Mouse (Mus musculus): ENCODE measurements at regions not wholly inside any gene's neighbourhood (a gene's known extent, or its start where the extent isn't known, plus 50 kb on each side); places are given as distances from the start of the nearest gene placed in this dataset.
"Not testable (repeated sequence)": the region's sequence is repeated elsewhere in the genome, so short reads cannot be mapped to it uniquely, and the experiment has no call there.

- Histone ChIP-seq H3K4me3 (ENCODE audit: control insufficient read depth in 1 of 2, insufficient read depth in 1 of 2, low read depth in 1 of 2, low read length in 2 of 2) (no peak overlapping the region), H3K4me1 (ENCODE audit: control insufficient read depth in 2 of 2, insufficient read depth in 2 of 2, low read length in 2 of 2) (no peaks in the 10 kb centered on the region), H3K36me3 (ENCODE audit: control insufficient read depth, insufficient read depth, low read length) (no peaks in the 10 kb centered on the region), H3K4me2 (ENCODE audit: low read length) (no peak overlapping the region), H3K27me3 (ENCODE audit: control insufficient read depth, insufficient read depth, low read length) (no peaks in the 10 kb centered on the region), H3K27ac (replicated peaks in 1 of 2; ENCODE audit: control insufficient read depth in 1 of 2, insufficient read depth in 1 of 2, low read depth in 2 of 2, low read length in 2 of 2) (no peak overlapping the region), H3K9ac (ENCODE audit: low read length) (no peak overlapping the region), H3K9me3 (ENCODE audit: control insufficient read depth, low read length) (no peaks in the 10 kb centered on the region)
- no peak for ATAC-seq (ENCODE audit: insufficient number of reproducible peaks, insufficient read depth, low FRiP score, low read depth)
- 58% methylated on average over 2 of the region's 2 CpGs for WGBS
Observed at GRCm38 (mm10) chr15:32749971-32750370, 505.4 kb downstream of the Sema5a start.

DNA sequence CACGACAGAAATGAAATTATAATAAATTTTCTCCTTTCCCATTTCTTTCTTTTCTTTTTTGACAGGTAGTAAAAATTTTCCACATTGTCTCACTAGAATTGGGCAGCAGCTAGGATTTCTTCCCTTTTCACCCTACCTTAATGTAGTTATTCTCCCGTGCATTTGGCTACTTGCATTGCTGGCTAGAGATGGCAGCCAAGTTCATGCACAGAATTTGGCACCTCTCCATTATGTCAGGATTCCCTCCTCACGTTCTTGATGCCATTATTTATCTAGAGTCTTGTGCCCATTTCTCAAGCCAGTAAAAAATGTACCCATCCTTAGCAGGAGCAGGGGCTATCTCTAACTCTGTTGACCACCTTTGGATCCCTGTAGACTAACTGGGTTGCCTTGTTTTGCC is 507.4 kb downstream of the Sema5a start:
- Histone ChIP-seq H3K9ac (ENCODE audit: low read length) (no peak overlapping the region), H3K27ac (replicated peaks in 1 of 2; ENCODE audit: control insufficient read depth in 1 of 2, insufficient read depth in 1 of 2, low read depth in 2 of 2, low read length in 2 of 2) (no peak overlapping the region), H3K4me2 (ENCODE audit: low read length) (no peak overlapping the region), H3K4me1 (ENCODE audit: control insufficient read depth in 2 of 2, insufficient read depth in 2 of 2, low read length in 2 of 2) (no peaks in the 10 kb centered on the region), H3K27me3 (ENCODE audit: control insufficient read depth, insufficient read depth, low read length) (no peaks in the 10 kb centered on the region), H3K9me3 (ENCODE audit: control insufficient read depth, low read length) (no peaks in the 10 kb centered on the region), H3K36me3 (ENCODE audit: control insufficient read depth, insufficient read depth, low read length) (no peaks in the 10 kb centered on the region), H3K4me3 (ENCODE audit: control insufficient read depth in 1 of 2, insufficient read depth in 1 of 2, low read depth in 1 of 2, low read length in 2 of 2) (no peak overlapping the region)
- 46% methylated on average over 3 of the region's 3 CpGs for WGBS
- ATAC-seq (ENCODE audit: insufficient number of reproducible peaks, insufficient read depth, low FRiP score, low read depth) = no peak

DNA sequence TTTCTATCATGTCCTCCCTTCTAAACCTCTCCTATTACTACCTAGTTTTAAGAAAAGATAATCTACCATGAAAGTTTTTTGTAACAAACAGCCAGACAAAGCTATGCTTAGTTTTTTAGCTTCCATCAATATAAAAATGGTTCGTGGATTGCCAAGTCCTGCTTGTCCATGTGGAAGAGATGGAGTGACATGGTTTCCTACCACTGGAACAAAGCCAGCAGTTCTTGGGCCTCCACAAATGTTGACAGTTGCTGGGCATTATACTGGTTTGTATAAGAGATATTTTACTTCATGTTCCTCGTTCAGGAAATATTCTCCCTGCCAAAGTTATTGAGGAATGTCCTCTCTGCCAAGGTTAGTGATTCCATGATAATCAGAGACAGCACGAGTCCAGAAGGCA is 515.5 kb downstream of the Sema5a start:
- no peak for ATAC-seq (ENCODE audit: insufficient number of reproducible peaks, insufficient read depth, low FRiP score, low read depth)
- H3K4me2 ChIP-seq (ENCODE audit: low read length) = no peak overlapping the region
- H3K36me3 ChIP-seq (ENCODE audit: control insufficient read depth, insufficient read depth, low read length) = no peaks in the 10 kb centered on the region
- no peak overlapping the region for H3K9ac ChIP-seq (ENCODE audit: low read length)
- H3K27me3 ChIP-seq (ENCODE audit: control insufficient read depth, insufficient read depth, low read length) = no peaks in the 10 kb centered on the region
- no peak overlapping the region for H3K27ac ChIP-seq (replicated peaks in 1 of 2; ENCODE audit: control insufficient read depth in 1 of 2, insufficient read depth in 1 of 2, low read depth in 2 of 2, low read length in 2 of 2)
- H3K9me3 ChIP-seq (ENCODE audit: control insufficient read depth, low read length) = no peaks in the 10 kb centered on the region
- H3K4me3 ChIP-seq (ENCODE audit: control insufficient read depth in 1 of 2, insufficient read depth in 1 of 2, low read depth in 1 of 2, low read length in 2 of 2) = no peak overlapping the region
- H3K4me1 ChIP-seq (ENCODE audit: control insufficient read depth in 2 of 2, insufficient read depth in 2 of 2, low read length in 2 of 2) = no peaks in the 10 kb centered on the region
- 49% methylated on average over 3 of the region's 3 CpGs for WGBS

- Histone ChIP-seq H3K4me3 (ENCODE audit: control insufficient read depth in 1 of 2, insufficient read depth in 1 of 2, low read depth in 1 of 2, low read length in 2 of 2) (no peak overlapping the region), H3K27ac (replicated peaks in 1 of 2; ENCODE audit: control insufficient read depth in 1 of 2, insufficient read depth in 1 of 2, low read depth in 2 of 2, low read length in 2 of 2) (no peak overlapping the region), H3K27me3 (ENCODE audit: control insufficient read depth, insufficient read depth, low read length) (no peaks in the 10 kb centered on the region; the same call in 1 of the 2 replicates), H3K9ac (ENCODE audit: low read length) (no peak overlapping the region), H3K9me3 (ENCODE audit: control insufficient read depth, low read length) (no peaks in the 10 kb centered on the region), H3K36me3 (ENCODE audit: control insufficient read depth, insufficient read depth, low read length) (no peaks in the 10 kb centered on the region), H3K4me1 (ENCODE audit: control insufficient read depth in 2 of 2, insufficient read depth in 2 of 2, low read length in 2 of 2) (no peaks in the 10 kb centered on the region), H3K4me2 (ENCODE audit: low read length) (no peak overlapping the region)
- no peak for ATAC-seq (ENCODE audit: insufficient number of reproducible peaks, insufficient read depth, low FRiP score, low read depth)
- 7% methylated on average over 4 of the region's 4 CpGs for WGBS
Observed at GRCm38 (mm10) chr15:32766011-32766701, 521.5 kb downstream of the Sema5a start.

DNA sequence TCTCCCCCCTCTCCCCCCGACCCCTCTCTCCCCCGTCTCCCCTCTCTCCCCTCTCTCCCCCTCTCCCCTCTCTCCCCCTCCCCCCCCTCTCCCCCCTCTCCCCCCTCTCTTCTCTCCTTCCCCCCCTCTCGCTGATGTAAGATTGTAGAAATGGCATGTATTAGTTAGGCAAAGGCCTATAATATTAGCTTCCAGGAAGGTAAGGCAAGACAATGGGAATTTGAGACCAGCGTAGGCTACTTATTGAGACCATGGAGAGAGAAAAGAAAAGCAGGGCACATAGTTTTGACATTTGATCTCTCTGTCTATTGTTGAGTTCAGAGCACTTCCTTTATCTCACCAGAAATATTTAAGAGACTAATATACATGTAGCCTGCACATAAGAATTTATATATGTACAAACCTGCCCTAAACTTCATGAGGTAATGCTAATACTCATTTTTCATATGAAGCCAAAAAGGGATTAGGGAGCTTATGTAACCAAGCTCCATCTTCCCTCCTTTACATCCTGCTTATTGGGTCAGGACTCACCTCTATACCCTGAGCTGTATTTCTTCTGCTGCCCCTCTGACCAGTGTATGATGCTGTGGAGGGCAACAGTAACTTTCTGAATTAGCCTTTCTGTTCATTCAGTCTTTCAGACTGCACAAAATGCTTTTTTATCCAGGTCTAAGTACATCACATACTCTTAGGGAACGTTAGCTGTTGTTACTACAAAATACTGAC is 522.3 kb downstream of the Sema5a start:
- no peak overlapping the region for H3K4me3 ChIP-seq (ENCODE audit: control insufficient read depth in 1 of 2, insufficient read depth in 1 of 2, low read depth in 1 of 2, low read length in 2 of 2)
- no peaks in the 10 kb centered on the region for H3K9me3 ChIP-seq (ENCODE audit: control insufficient read depth, low read length)
- WGBS = 59% methylated on average over 4 of the region's 5 CpGs
- H3K36me3 ChIP-seq (ENCODE audit: control insufficient read depth, insufficient read depth, low read length) = no peaks in the 10 kb centered on the region
- no peak overlapping the region for H3K9ac ChIP-seq (ENCODE audit: low read length)
- H3K27ac ChIP-seq (replicated peaks in 1 of 2; ENCODE audit: control insufficient read depth in 1 of 2, insufficient read depth in 1 of 2, low read depth in 2 of 2, low read length in 2 of 2) = no peak overlapping the region
- H3K4me2 ChIP-seq (ENCODE audit: low read length) = no peak overlapping the region
- H3K4me1 ChIP-seq (ENCODE audit: control insufficient read depth in 2 of 2, insufficient read depth in 2 of 2, low read length in 2 of 2) = no peaks in the 10 kb centered on the region
- H3K27me3 ChIP-seq (ENCODE audit: control insufficient read depth, insufficient read depth, low read length) = no peaks in the 10 kb centered on the region; the same call in 1 of the 2 replicates
- ATAC-seq (ENCODE audit: insufficient number of reproducible peaks, insufficient read depth, low FRiP score, low read depth) = no peak

DNA sequence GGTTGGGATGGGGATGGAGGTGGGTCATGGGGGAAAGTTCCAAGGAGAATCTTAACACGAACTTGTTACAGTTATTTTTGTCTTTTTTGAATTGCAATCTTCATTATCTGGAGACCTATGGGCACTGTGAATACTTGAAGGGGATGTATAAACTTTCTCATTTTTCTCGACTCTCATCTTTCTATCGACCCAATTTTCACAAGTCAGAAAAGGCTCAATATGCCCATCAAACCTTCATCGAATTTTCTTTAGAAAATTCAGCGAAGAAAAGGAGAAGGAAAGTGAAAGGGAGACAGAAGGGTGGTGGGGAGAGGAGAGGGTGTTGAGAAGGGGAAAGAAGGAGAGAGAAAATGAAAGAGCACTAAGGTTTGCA is 533.6 kb downstream of the Sema5a start:
- not testable (repeated sequence) for H3K4me1 ChIP-seq (ENCODE audit: control insufficient read depth in 2 of 2, insufficient read depth in 2 of 2, low read length in 2 of 2); H3K27ac ChIP-seq (replicated peaks in 1 of 2; ENCODE audit: control insufficient read depth in 1 of 2, insufficient read depth in 1 of 2, low read depth in 2 of 2, low read length in 2 of 2); H3K36me3 ChIP-seq (ENCODE audit: control insufficient read depth, insufficient read depth, low read length); H3K27me3 ChIP-seq (ENCODE audit: control insufficient read depth, insufficient read depth, low read length); H3K9me3 ChIP-seq (ENCODE audit: control insufficient read depth, low read length); ATAC-seq (ENCODE audit: insufficient number of reproducible peaks, insufficient read depth, low FRiP score, low read depth); H3K9ac ChIP-seq (ENCODE audit: low read length)
- Histone ChIP-seq H3K4me2 (ENCODE audit: low read length) (peak overlapping the region; percentile 70), H3K4me3 (ENCODE audit: control insufficient read depth in 1 of 2, insufficient read depth in 1 of 2, low read depth in 1 of 2, low read length in 2 of 2) (peak overlapping the region; percentile 53 to 83; a peak in 3 of 4 replicates)
- WGBS = 26% methylated on average over 5 of the region's 5 CpGs

GRCm38 (mm10) chr15:32778599-32779273 is 534.1 kb downstream of the Sema5a start:
- not testable (repeated sequence) for H3K4me1 ChIP-seq (ENCODE audit: control insufficient read depth in 2 of 2, insufficient read depth in 2 of 2, low read length in 2 of 2); H3K9me3 ChIP-seq (ENCODE audit: control insufficient read depth, low read length); H3K36me3 ChIP-seq (ENCODE audit: control insufficient read depth, insufficient read depth, low read length); H3K27me3 ChIP-seq (ENCODE audit: control insufficient read depth, insufficient read depth, low read length)
- peak overlapping the region; percentile 58 to 77 for H3K27ac ChIP-seq (replicated peaks in 1 of 2; ENCODE audit: control insufficient read depth in 1 of 2, insufficient read depth in 1 of 2, low read depth in 2 of 2, low read length in 2 of 2)
- under 1% methylated on average over 33 of the region's 34 CpGs for WGBS
- peak; percentile 95 for ATAC-seq (ENCODE audit: insufficient number of reproducible peaks, insufficient read depth, low FRiP score, low read depth)
- H3K9ac ChIP-seq (ENCODE audit: low read length) = peak overlapping the region; percentile 68
- H3K4me2 ChIP-seq (ENCODE audit: low read length) = peak overlapping the region; percentile 70
- H3K4me3 ChIP-seq (ENCODE audit: control insufficient read depth in 1 of 2, insufficient read depth in 1 of 2, low read depth in 1 of 2, low read length in 2 of 2) = peak overlapping the region; percentile 53 to 83
